Comparison of ENCODE assay signal across 8 mouse cellular contexts in genomic region chr17:25843636-25844395, GRCm38 (mm10). TPM values are rescaled to one million over a fixed set of nuclear protein-coding genes. Genes with fewer than 3 reads are reported as not detected.
A peak's percentile ranks its signal among the peaks of the same experiment; 100 is the strongest.
DNase-seq lines count a peak whose midpoint lies in the region; ATAC-seq and TF ChIP-seq lines count a peak whose summit lies in the region.

No protein-coding gene starts in this region.

- H3K27ac ChIP-seq in testis, adult 2 months (ENCODE audit: control insufficient read depth, insufficient read depth, low read depth, low read length) = peak overlapping the region; percentile 55
- H3K27ac ChIP-seq in intestine, embryonic 14.5 days (ENCODE audit: low read depth) = peak overlapping the region; percentile 70

- H3K4me2 ChIP-seq in intestine, embryonic 14.5 days (ENCODE audit: low read length) = peak overlapping the region; percentile 87

- H3K9me3 ChIP-seq in intestine, embryonic 14.5 days (ENCODE audit: control insufficient read depth, low read length) = no peaks in the 10 kb centered on the region

- TF ChIP-seq POLR2A in testis, adult 2 months (IDR thresholded peaks at IDR 0.05; ENCODE audit: control insufficient read depth, low read depth, low read length) = no peak

- no peak; the same call in 1 of the 2 replicates for ATAC-seq in cerebellum, adult (ENCODE audit: insufficient number of reproducible peaks, low FRiP score, low TSS enrichment)
- ATAC-seq in intestine, embryonic 14.5 days (replicated peaks; ENCODE audit: low FRiP score, low TSS enrichment, low read depth) = no peak; the same call in 1 of the 2 replicates
- ATAC-seq in megakaryocyte-erythroid progenitor cell, adult 5-6 weeks (replicated peaks; ENCODE audit: low FRiP score, low TSS enrichment, poor library complexity, severe bottlenecking) = 0 out of 2 replicates have a peak, but pooled peaks have one; percentile 11
- no peak for ATAC-seq in CD4-positive, CD25-positive, alpha-beta regulatory T cell, adult 4 months

- peak; percentile 61 for DNase-seq in cerebellum, adult 8-10 months
- DNase-seq in testis, postnatal 14 days (ENCODE audit: low spot score) = no peak
- DNase-seq in intestine, embryonic 14.5 days (ENCODE audit: low spot score) = no peak
- no peak for DNase-seq in natural killer cell, adult 2 months (ENCODE audit: low spot score in 2 of 2)

- TF ChIP-seq CTCF in testis, adult 2 months (IDR thresholded peaks at IDR 0.05; ENCODE audit: control insufficient read depth, insufficient read depth, insufficient replicate concordance, low read depth, low read length) = no peak

- H3K4me1 ChIP-seq in testis, adult 2 months (ENCODE audit: control insufficient read depth, insufficient read depth, low read length) = peaks cover 5% of the 10 kb centered on the region
- H3K4me1 ChIP-seq in intestine, embryonic 14.5 days (replicated peaks; ENCODE audit: control insufficient read depth, insufficient read depth, low read length) = peaks cover 12% of the 10 kb centered on the region

- no peaks in the 10 kb centered on the region for H3K27me3 ChIP-seq in testis, adult 2 months (ENCODE audit: control insufficient read depth, insufficient read depth, low read length)
- no peaks in the 10 kb centered on the region for H3K27me3 ChIP-seq in intestine, embryonic 14.5 days (replicated peaks; ENCODE audit: control insufficient read depth, insufficient read depth, low read length)

- no peaks in the 10 kb centered on the region for H3K36me3 ChIP-seq in testis, adult 2 months (ENCODE audit: control insufficient read depth, insufficient read depth, low read length)
- H3K36me3 ChIP-seq in intestine, embryonic 14.5 days (ENCODE audit: control insufficient read depth, insufficient read depth, low read length) = peaks cover 67% of the 10 kb centered on the region

- peak overlapping the region; percentile 81 for H3K4me3 ChIP-seq in testis, adult 2 months (ENCODE audit: control insufficient read depth, low read depth, low read length)
- H3K4me3 ChIP-seq in intestine, embryonic 14.5 days (ENCODE audit: low read depth, low read length) = peak overlapping the region; percentile 78

- H3K9ac ChIP-seq in intestine, embryonic 14.5 days (ENCODE audit: low read length) = peak overlapping the region; percentile 81

- 3% methylated on average over 37 of the region's 38 CpGs for whole genome bisulfite sequencing in intestine, embryonic 14.5 days

RNA-seq across cellular contexts. Expression of gene Rhot2, which starts 0.8 kb away (rescaled TPM):
- 37.5 and 38.7 TPM in 2 replicates for polyA plus RNA-seq in testis, adult 2 months (2012; rRNA removed)
- polyA plus RNA-seq in intestine, embryonic 14.5 days (2014; fragmentation: Nextera tagmentation; extraction: Ambion mirVana) = 10.4 and 11.5 TPM in 2 replicates
- 51.2 and 54.8 TPM in 2 replicates for total RNA-seq in megakaryocyte-erythroid progenitor cell, adult 5-6 weeks (2014; fragmentation: Nextera tagmentation)
- 21.3 and 27.4 TPM in 2 replicates for total RNA-seq in megakaryocyte-erythroid progenitor cell, adult 5-6 weeks (2017)
- 10 to 100 TPM; 19.1 to 47.0 TPM for polyA plus RNA-seq in CD4-positive, CD25-positive, alpha-beta regulatory T cell, adult 4 months (2017; shearing (Covaris generic))

RNA-seq across cellular contexts. Expression of gene Gm20683, which starts 2.3 kb away (rescaled TPM):
- 9.0 and 11.2 TPM in 2 replicates for polyA plus RNA-seq in testis, adult 2 months (2012; rRNA removed)
- 1.6 and 2.3 TPM in 2 replicates for polyA plus RNA-seq in intestine, embryonic 14.5 days (2014; fragmentation: Nextera tagmentation; extraction: Ambion mirVana)
- 1.7 and 6.4 TPM in 2 replicates for total RNA-seq in megakaryocyte-erythroid progenitor cell, adult 5-6 weeks (2014; fragmentation: Nextera tagmentation)
- total RNA-seq in megakaryocyte-erythroid progenitor cell, adult 5-6 weeks (2017) = not detected in 2 replicates
- polyA plus RNA-seq in CD4-positive, CD25-positive, alpha-beta regulatory T cell, adult 4 months (2017; shearing (Covaris generic)) = 1 to 10 TPM in 1 of 2 experiments, under 1 TPM in 1; 0.79 to 1.7 TPM

RNA-seq across cellular contexts. Expression of gene Rhbdl1, which starts 6.7 kb away (rescaled TPM):
- 2.1 and 2.7 TPM in 2 replicates for polyA plus RNA-seq in testis, adult 2 months (2012; rRNA removed)
- 1.3 and 1.5 TPM in 2 replicates for polyA plus RNA-seq in intestine, embryonic 14.5 days (2014; fragmentation: Nextera tagmentation; extraction: Ambion mirVana)
- 0.50 and 2.0 TPM in 2 replicates for total RNA-seq in megakaryocyte-erythroid progenitor cell, adult 5-6 weeks (2014; fragmentation: Nextera tagmentation)
- total RNA-seq in megakaryocyte-erythroid progenitor cell, adult 5-6 weeks (2017) = 0.30 and 0.47 TPM in 2 replicates
- not detected for polyA plus RNA-seq in CD4-positive, CD25-positive, alpha-beta regulatory T cell, adult 4 months (2017; shearing (Covaris generic))

RNA-seq across cellular contexts. Expression of gene Stub1, which starts 10.6 kb away (rescaled TPM):
- 81.1 and 82.0 TPM in 2 replicates for polyA plus RNA-seq in testis, adult 2 months (2012; rRNA removed)
- polyA plus RNA-seq in intestine, embryonic 14.5 days (2014; fragmentation: Nextera tagmentation; extraction: Ambion mirVana) = 345 and 350 TPM in 2 replicates
- 89.4 and 112 TPM in 2 replicates for total RNA-seq in megakaryocyte-erythroid progenitor cell, adult 5-6 weeks (2014; fragmentation: Nextera tagmentation)
- total RNA-seq in megakaryocyte-erythroid progenitor cell, adult 5-6 weeks (2017) = 77.6 and 77.7 TPM in 2 replicates
- polyA plus RNA-seq in CD4-positive, CD25-positive, alpha-beta regulatory T cell, adult 4 months (2017; shearing (Covaris generic)) = 10 to 100 TPM; 75.1 to 75.2 TPM

RNA-seq across cellular contexts. Expression of gene Jmjd8, which starts 15.1 kb away (rescaled TPM):
- 16.4 and 18.6 TPM in 2 replicates for polyA plus RNA-seq in testis, adult 2 months (2012; rRNA removed)
- polyA plus RNA-seq in intestine, embryonic 14.5 days (2014; fragmentation: Nextera tagmentation; extraction: Ambion mirVana) = 39.5 and 40.2 TPM in 2 replicates
- total RNA-seq in megakaryocyte-erythroid progenitor cell, adult 5-6 weeks (2014; fragmentation: Nextera tagmentation) = 20.1 and 31.7 TPM in 2 replicates
- 19.5 and 21.5 TPM in 2 replicates for total RNA-seq in megakaryocyte-erythroid progenitor cell, adult 5-6 weeks (2017)
- 10 to 100 TPM; 22.2 to 42.8 TPM for polyA plus RNA-seq in CD4-positive, CD25-positive, alpha-beta regulatory T cell, adult 4 months (2017; shearing (Covaris generic))
